Mouse (Mus musculus) heart, embryonic 16.5 days (tissue): ENCODE data around the gene Fbxo10. TPM values are rescaled to one million over a fixed set of nuclear protein-coding genes. Genes with fewer than 3 reads are reported as not detected.
"Not testable (repeated sequence)": the region's sequence is repeated elsewhere in the genome, so short reads cannot be mapped to it uniquely, and the experiment has no call there.

Source experiments
- ATAC-seq: fragments of 200-750 bp; cut with Nextera tagmentation; replicated peaks from 2 replicates; pipeline ENCODE4 v1.8.0; 2017; ENCODE audit warnings: moderate number of reproducible peaks; ENCODE audit not compliant: insufficient read depth, low FRiP score; ENCODE audit errors: extremely low read depth
- H3K27ac ChIP-seq: fragments of 300-500 bp; sonication (generic); 2 replicates; pipeline ENCODE4 v1.5.1; 2014; ENCODE audit warnings: mild to moderate bottlenecking, low read length, control low read depth, moderate library complexity
- H3K27me3 ChIP-seq: fragments of 300-500 bp; sonication (generic); 2 replicates; pipeline ENCODE4 v1.6.1; 2014; ENCODE audit warnings: low read length, mixed read lengths; ENCODE audit not compliant: control insufficient read depth, insufficient read depth
- H3K36me3 ChIP-seq: fragments of 300-500 bp; sonication (generic); 2 replicates; pipeline ENCODE4 v1.6.1; 2014; ENCODE audit not compliant: control insufficient read depth, insufficient read depth
- H3K4me1 ChIP-seq: fragments of 300-500 bp; sonication (generic); 2 replicates; pipeline ENCODE4 v1.6.1; 2014; ENCODE audit warnings: low read length, mixed read lengths; ENCODE audit not compliant: control insufficient read depth, insufficient read depth
- H3K4me2 ChIP-seq: fragments of 300-500 bp; sonication (generic); 2 replicates; pipeline ENCODE4 v1.6.1; 2014; ENCODE audit warnings: low read depth, mild to moderate bottlenecking, control low read depth, low read length
- H3K4me3 ChIP-seq: fragments of 300-500 bp; sonication (generic); 2 replicates; pipeline ENCODE4 v1.5.1; 2014; ENCODE audit warnings: mild to moderate bottlenecking, control low read depth, low read length
- H3K9ac ChIP-seq: fragments of 300-500 bp; sonication (generic); 2 replicates; pipeline ENCODE4 v1.6.1; 2014; ENCODE audit warnings: low read length, control low read depth
- H3K9me3 ChIP-seq: fragments of 300-500 bp; sonication (generic); replicated peaks from 2 replicates; pipeline ENCODE4 v1.6.1; 2016; ENCODE audit warnings: low read length; ENCODE audit not compliant: control insufficient read depth
- WGBS: fragments of 180-500 bp; shearing (Covaris S2); extraction: QIAGEN DNeasy Blood & Tissue Kit; methylation state at CpG from one replicate; pipeline ENCODE4 v1.1.7; 2014; 5-methylcytosine and 5-hydroxymethylcytosine counted together
- polyA plus RNA-seq: library from polyadenylated mRNA; unstranded; fragments of >200 nt; fragmentation: Nextera tagmentation; extraction: Ambion mirVana; gene quantifications from 2 replicates; pipeline ENCODE4 v1.2.1, GENCODE M21; 2015

Fbxo10 gene
- polyA plus RNA-seq, 1 experiment from 2014 or later: 22.5 TPM

DNA sequence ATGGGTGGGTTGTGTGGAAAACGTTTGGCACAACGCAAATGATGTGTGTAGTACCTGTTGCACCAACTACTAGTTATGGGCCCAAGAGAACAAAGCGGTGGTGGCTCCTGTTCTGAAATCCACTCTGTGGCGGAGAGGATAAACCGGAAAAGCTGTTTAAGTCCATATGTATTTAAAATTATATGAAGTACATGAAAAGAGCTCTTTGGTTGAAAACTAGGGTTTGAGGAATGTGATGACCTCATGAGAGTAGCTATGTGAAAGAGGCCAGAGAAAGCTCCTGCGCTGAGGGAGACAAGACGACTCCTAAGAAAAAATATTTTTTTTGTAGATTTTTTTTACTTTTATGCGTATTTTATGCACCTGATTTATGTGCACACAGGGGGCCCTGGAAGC, 489 bp upstream of the Fbxo10 start:
- peak overlapping the region; percentile 30 for H3K9ac ChIP-seq
- no peaks in the 10 kb centered on the region for H3K27me3 ChIP-seq
- 40% methylated on average over 8 of the region's 8 CpGs for WGBS
- H3K9me3 ChIP-seq: no peaks in the 10 kb centered on the region
- H3K4me3 ChIP-seq: peak overlapping the region; percentile 94
- no peaks in the 10 kb centered on the region for H3K36me3 ChIP-seq
- peaks cover 19% of the 10 kb centered on the region for H3K4me1 ChIP-seq
- H3K4me2 ChIP-seq: peak overlapping the region; percentile 63
- H3K27ac ChIP-seq: peak overlapping the region; percentile 70
- ATAC-seq: no peak

- no peaks in the 10 kb centered on the region for H3K9me3 ChIP-seq
- 5% methylated on average over 8 of the region's 8 CpGs for WGBS
- ATAC-seq: no peak
- peak overlapping the region; percentile 63 for H3K4me2 ChIP-seq
- peak overlapping the region; percentile 50; the same call in 1 of the 2 replicates for H3K27ac ChIP-seq
- peak overlapping the region; percentile 94 for H3K4me3 ChIP-seq
- H3K4me1 ChIP-seq: peaks cover 19% of the 10 kb centered on the region
- H3K27me3 ChIP-seq: no peaks in the 10 kb centered on the region
- H3K9ac ChIP-seq: peak overlapping the region; percentile 96
- H3K36me3 ChIP-seq: peaks cover 6% of the 10 kb centered on the region; the same call in 1 of the 2 replicates
Measured at GRCm38 (mm10) chr4:45083487-45083886, 917 bp downstream of the Fbxo10 start.

- WGBS: 62% methylated on average over 9 of the region's 9 CpGs
- Histone ChIP-seq H3K27me3 (no peaks in the 10 kb centered on the region), H3K9ac (peak overlapping the region; percentile 32), H3K27ac (peak overlapping the region; percentile 50), H3K4me2 (peak overlapping the region; percentile 63), H3K36me3 (peaks cover 8% of the 10 kb centered on the region; the same call in 1 of the 2 replicates), H3K4me1 (peaks cover 19% of the 10 kb centered on the region), H3K9me3 (no peaks in the 10 kb centered on the region), H3K4me3 (peak overlapping the region; percentile 94)
- no peak for ATAC-seq
Measured at GRCm38 (mm10) chr4:45082951-45083350, 1.5 kb downstream of the Fbxo10 start.

- not testable (repeated sequence) for H3K4me2 ChIP-seq, H3K4me3 ChIP-seq, ATAC-seq, H3K27me3 ChIP-seq, H3K27ac ChIP-seq, H3K36me3 ChIP-seq, H3K9me3 ChIP-seq, H3K9ac ChIP-seq
- H3K4me1 ChIP-seq: peaks cover 19% of the 10 kb centered on the region
- whole genome bisulfite sequencing: 93% methylated on average over 4 of the region's 4 CpGs
Measured at GRCm38 (mm10) chr4:45081041-45081440, 3.4 kb downstream of the Fbxo10 start.

DNA sequence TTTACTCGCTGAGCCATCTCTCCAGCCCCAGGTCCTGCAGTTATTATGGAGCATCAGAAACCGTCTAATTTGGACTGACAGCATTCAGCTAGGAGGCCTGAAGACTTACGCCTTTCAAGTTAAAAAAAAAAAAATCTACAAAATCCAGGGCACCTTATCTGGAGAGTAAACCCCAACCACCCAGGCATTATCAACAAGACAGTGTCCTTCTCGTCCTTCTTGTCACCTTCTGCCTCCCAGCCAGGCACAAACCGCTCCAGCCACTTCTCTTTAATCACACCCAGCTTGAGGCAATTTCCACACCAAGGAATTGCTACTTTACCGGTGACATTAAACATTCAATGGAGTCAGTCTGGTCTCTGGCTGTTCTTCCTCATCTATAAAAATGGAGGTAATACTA, 10.9 kb downstream of the Fbxo10 start:
- no peak for ATAC-seq

GRCm38 (mm10) chr4:45072261-45072973, 12.0 kb downstream of the Fbxo10 start:
- Histone ChIP-seq H3K9ac (no peak overlapping the region), H3K4me2 (no peak overlapping the region), H3K4me1 (0 out of 2 replicates have a peak, but pooled peaks cover 2% of the 10 kb centered on the region), H3K4me3 (no peak overlapping the region), H3K9me3 (no peaks in the 10 kb centered on the region), H3K27ac (no peak overlapping the region), H3K36me3 (no peaks in the 10 kb centered on the region), H3K27me3 (no peaks in the 10 kb centered on the region)
- WGBS: 71% methylated on average over 15 of the region's 15 CpGs
- ATAC-seq: no peak

More for the DNA sequence above, 10.9 kb downstream of the Fbxo10 start:
- no peak overlapping the region for H3K4me3 ChIP-seq
- H3K9ac ChIP-seq: no peak overlapping the region
- H3K9me3 ChIP-seq: no peaks in the 10 kb centered on the region
- H3K27me3 ChIP-seq: no peaks in the 10 kb centered on the region
- H3K36me3 ChIP-seq: peaks cover 4% of the 10 kb centered on the region; the same call in 1 of the 2 replicates
- 61% methylated on average over 6 of the region's 6 CpGs for WGBS
- H3K27ac ChIP-seq: no peak overlapping the region
- H3K4me1 ChIP-seq: 0 out of 2 replicates have a peak, but pooled peaks cover 2% of the 10 kb centered on the region
- no peak overlapping the region for H3K4me2 ChIP-seq

- Histone ChIP-seq H3K27me3 (no peaks in the 10 kb centered on the region), H3K4me2 (no peak overlapping the region), H3K9me3 (no peaks in the 10 kb centered on the region), H3K27ac (no peak overlapping the region), H3K4me3 (no peak overlapping the region), H3K9ac (no peak overlapping the region), H3K4me1 (0 out of 2 replicates have a peak, but pooled peaks cover 2% of the 10 kb centered on the region), H3K36me3 (no peaks in the 10 kb centered on the region)
- no peak for ATAC-seq
- WGBS: 79% methylated on average over 4 of the region's 4 CpGs
Measured at GRCm38 (mm10) chr4:45067742-45068141, 16.7 kb downstream of the Fbxo10 start.

GRCm38 (mm10) chr4:45066036-45066730, 18.2 kb downstream of the Fbxo10 start:
- ATAC-seq: no peak
- Histone ChIP-seq H3K27ac (no peak overlapping the region), H3K4me2 (no peak overlapping the region), H3K9ac (no peak overlapping the region), H3K27me3 (no peaks in the 10 kb centered on the region), H3K4me1 (no peaks in the 10 kb centered on the region), H3K9me3 (no peaks in the 10 kb centered on the region), H3K4me3 (no peak overlapping the region), H3K36me3 (peaks cover 7% of the 10 kb centered on the region; the same call in 1 of the 2 replicates)
- WGBS: 43% methylated on average over 2 of the region's 2 CpGs

GRCm38 (mm10) chr4:45064577-45064976, 19.8 kb downstream of the Fbxo10 start:
- no peaks in the 10 kb centered on the region for H3K9me3 ChIP-seq
- H3K4me3 ChIP-seq: no peak overlapping the region
- H3K9ac ChIP-seq: no peak overlapping the region
- peaks cover 14% of the 10 kb centered on the region; the same call in 1 of the 2 replicates for H3K36me3 ChIP-seq
- H3K27ac ChIP-seq: no peak overlapping the region
- H3K4me1 ChIP-seq: no peaks in the 10 kb centered on the region
- no peak for ATAC-seq
- H3K4me2 ChIP-seq: no peak overlapping the region
- H3K27me3 ChIP-seq: no peaks in the 10 kb centered on the region
- 81% methylated on average over 2 of the region's 2 CpGs for WGBS
